Mouse (Mus musculus): ENCODE measurements at regions not wholly inside any gene's neighbourhood (a gene's known extent, or its start where the extent isn't known, plus 50 kb on each side); places are given as distances from the start of the nearest gene placed in this dataset.

GRCm38 (mm10) chr19:30289721-30290120, 57.0 kb downstream of the Mbl2 start:
- no peak for DNase-seq (ENCODE audit: low read depth)

GRCm38 (mm10) chr19:30295263-30295704, 62.5 kb downstream of the Mbl2 start:
- DNase-seq (ENCODE audit: low read depth) = peak; percentile 7

GRCm38 (mm10) chr19:30296024-30296423, 63.3 kb downstream of the Mbl2 start:
- DNase-seq (ENCODE audit: low read depth) = no peak

GRCm38 (mm10) chr19:30299536-30299935, 66.8 kb downstream of the Mbl2 start:
- no peak for DNase-seq (ENCODE audit: low read depth)

- no peak for DNase-seq (ENCODE audit: low read depth)
Observed at GRCm38 (mm10) chr19:30302281-30302680, 69.5 kb downstream of the Mbl2 start.

- peak; percentile 49 for DNase-seq (ENCODE audit: low read depth)
Observed at GRCm38 (mm10) chr19:30306379-30306778, 73.6 kb downstream of the Mbl2 start.

- no peak for DNase-seq (ENCODE audit: low read depth)
Observed at GRCm38 (mm10) chr19:30306919-30307318, 74.2 kb downstream of the Mbl2 start.

- DNase-seq (ENCODE audit: low read depth) = peak; percentile 17
Observed at GRCm38 (mm10) chr19:30317314-30317713, 84.6 kb downstream of the Mbl2 start.

GRCm38 (mm10) chr19:30327693-30328092, 95.0 kb downstream of the Mbl2 start:
- no peak for DNase-seq (ENCODE audit: low read depth)

- DNase-seq (ENCODE audit: low read depth) = no peak
Observed at GRCm38 (mm10) chr19:30328886-30329285, 96.1 kb downstream of the Mbl2 start.

GRCm38 (mm10) chr19:30330792-30331191, 98.0 kb downstream of the Mbl2 start:
- DNase-seq (ENCODE audit: low read depth) = no peak

- no peak for DNase-seq (ENCODE audit: low read depth)
Observed at GRCm38 (mm10) chr19:30331850-30332249, 99.1 kb downstream of the Mbl2 start.

GRCm38 (mm10) chr19:30344401-30344800, 111.7 kb downstream of the Mbl2 start:
- no peak for DNase-seq (ENCODE audit: low read depth)

GRCm38 (mm10) chr19:30348924-30349323, 116.2 kb downstream of the Mbl2 start:
- DNase-seq (ENCODE audit: low read depth) = no peak

GRCm38 (mm10) chr19:30354981-30355380, 122.2 kb downstream of the Mbl2 start:
- DNase-seq (ENCODE audit: low read depth) = no peak

GRCm38 (mm10) chr19:30358961-30359360, 126.2 kb downstream of the Mbl2 start:
- no peak for DNase-seq (ENCODE audit: low read depth)

GRCm38 (mm10) chr19:30371901-30372300, 139.2 kb downstream of the Mbl2 start:
- DNase-seq (ENCODE audit: low read depth) = no peak

GRCm38 (mm10) chr19:30379767-30380166, 147.0 kb downstream of the Mbl2 start:
- DNase-seq (ENCODE audit: low read depth) = no peak

GRCm38 (mm10) chr19:30380515-30381206, 147.9 kb downstream of the Mbl2 start:
- DNase-seq (ENCODE audit: low read depth) = no peak

- DNase-seq (ENCODE audit: low read depth) = no peak
Observed at GRCm38 (mm10) chr19:30393791-30394190, 155.7 kb downstream of the Dkk1 start.

- DNase-seq (ENCODE audit: low read depth) = no peak
Observed at GRCm38 (mm10) chr19:30406943-30407342, 142.5 kb downstream of the Dkk1 start.

GRCm38 (mm10) chr19:30419556-30420280, 129.7 kb downstream of the Dkk1 start:
- no peak for DNase-seq (ENCODE audit: low read depth)

- DNase-seq (ENCODE audit: low read depth) = no peak
Observed at GRCm38 (mm10) chr19:30425627-30426026, 123.8 kb downstream of the Dkk1 start.

- DNase-seq (ENCODE audit: low read depth) = peak; percentile 12
Observed at GRCm38 (mm10) chr19:30427484-30427883, 122.0 kb downstream of the Dkk1 start.

Measured in NIH3T3 (cell line).